Mouse (Mus musculus) right cerebral cortex, postnatal 25 days (tissue): ENCODE measurements around the gene Dcaf4.

Experiments used
- DNase-seq: peaks from one replicate; pipeline ENCODE4 v3.0.0; 2022

Gene Dcaf4

GRCm38 (mm10) chr12:83520311-83520890, at the start of gene Dcaf4:
Gene Dcaf4, plus strand, starts transcription at chr12:83520466.
- DNase-seq = peak; percentile 92

DNA sequence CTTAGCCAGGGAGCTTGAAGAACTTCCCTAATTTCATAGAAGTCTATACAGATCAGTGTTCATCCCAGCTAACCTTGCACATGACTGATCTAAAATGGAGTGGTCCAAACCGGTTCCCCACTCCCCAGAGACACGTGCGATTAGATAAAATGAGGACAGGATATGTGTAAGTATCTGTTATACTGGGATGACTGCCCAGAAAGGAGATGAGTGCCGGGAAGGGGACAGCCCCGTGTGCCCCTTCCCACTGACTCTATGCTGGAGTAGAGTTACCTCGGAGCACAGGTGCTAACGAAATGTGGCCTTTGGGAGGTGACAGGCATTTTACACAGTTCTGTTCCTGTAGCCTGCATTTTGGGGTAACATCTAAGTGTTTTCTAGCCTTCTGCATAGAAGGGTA, 48.5 kb upstream of the Dcaf4 start:
- no peak for DNase-seq

- DNase-seq = no peak
Observed at GRCm38 (mm10) chr12:83473987-83474600, 46.2 kb upstream of the Dcaf4 start.

DNA sequence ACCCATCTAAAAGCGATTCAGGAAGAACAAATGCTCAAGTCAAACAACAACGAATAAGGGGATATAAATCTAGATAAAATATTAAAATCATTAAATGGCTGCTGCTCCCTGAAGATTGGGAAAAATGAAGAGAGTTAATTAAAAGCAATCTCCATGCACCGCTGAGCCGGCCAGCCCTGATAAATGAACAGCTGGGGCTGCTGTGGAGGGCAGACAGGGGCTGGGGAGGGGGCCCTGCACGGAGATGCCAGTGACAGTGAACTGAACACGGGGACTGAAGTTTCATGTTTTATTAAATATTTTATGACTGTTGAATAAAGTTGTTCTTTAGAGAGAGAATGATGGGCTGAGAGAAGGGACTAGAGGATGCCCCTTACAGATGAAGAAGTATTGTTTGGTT, 44.8 kb upstream of the Dcaf4 start:
- DNase-seq = no peak

DNA sequence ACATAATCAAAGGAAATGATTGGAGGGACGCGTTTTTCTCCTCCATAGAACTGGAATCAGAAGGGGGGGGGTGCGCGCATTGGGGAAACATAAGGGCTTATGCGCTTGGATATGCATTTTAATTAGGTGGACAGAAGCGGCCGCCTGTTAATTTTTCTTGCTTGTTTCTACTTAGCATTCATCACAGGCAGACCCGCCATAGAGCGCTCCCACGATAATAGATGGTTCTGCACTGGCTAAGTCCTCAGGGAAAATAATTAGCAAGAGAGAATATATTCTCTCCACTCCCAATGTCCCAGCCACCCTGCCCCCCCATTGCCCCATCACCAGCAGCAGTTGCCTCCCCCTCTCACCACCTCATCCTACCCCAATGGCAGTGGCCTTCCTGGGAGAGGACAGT, 44.0 kb upstream of the Dcaf4 start:
- no peak for DNase-seq

GRCm38 (mm10) chr12:83479140-83479539, 41.1 kb upstream of the Dcaf4 start:
- no peak for DNase-seq

GRCm38 (mm10) chr12:83479818-83480401, 40.4 kb upstream of the Dcaf4 start:
- DNase-seq = no peak

DNA sequence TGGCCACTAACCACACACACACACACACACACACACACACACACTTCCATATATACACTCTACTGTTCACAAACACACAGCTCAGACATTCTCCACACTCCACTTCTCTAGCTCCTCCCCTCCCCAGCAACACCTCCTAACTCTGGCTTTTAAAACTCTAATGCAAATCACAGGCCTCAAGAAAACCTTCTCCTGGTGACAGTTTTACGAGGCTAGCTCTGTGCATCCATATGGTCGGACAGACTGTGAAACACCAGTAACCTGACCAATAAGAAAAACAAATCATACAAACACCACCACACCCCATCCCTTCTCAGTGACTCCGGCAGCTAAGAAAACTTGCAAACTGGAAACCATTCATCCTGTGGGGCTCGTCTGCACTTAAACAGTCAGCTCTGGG, 38.8 kb upstream of the Dcaf4 start:
- DNase-seq = no peak

DNA sequence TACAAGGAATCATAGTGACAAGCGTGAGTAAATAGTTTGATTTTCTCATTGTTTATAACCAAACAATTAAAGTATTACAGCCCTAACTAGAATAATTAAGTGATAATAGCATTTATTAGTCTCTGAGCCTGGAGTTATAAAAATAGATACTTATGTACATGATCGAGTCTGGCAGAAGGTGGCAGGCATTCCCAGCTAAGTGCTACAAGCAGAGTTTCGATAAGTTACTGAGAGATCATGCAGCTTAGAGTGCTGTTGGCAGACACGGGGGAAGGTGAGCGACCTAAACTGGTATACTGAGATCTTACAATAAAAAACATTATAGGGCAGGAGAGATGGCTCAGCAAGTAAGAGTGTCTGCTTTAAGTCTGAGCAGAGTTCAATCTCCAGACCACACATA, 36.6 kb upstream of the Dcaf4 start:
- DNase-seq = no peak

GRCm38 (mm10) chr12:83484855-83485745, 35.2 kb upstream of the Dcaf4 start:
- no peak for DNase-seq

DNA sequence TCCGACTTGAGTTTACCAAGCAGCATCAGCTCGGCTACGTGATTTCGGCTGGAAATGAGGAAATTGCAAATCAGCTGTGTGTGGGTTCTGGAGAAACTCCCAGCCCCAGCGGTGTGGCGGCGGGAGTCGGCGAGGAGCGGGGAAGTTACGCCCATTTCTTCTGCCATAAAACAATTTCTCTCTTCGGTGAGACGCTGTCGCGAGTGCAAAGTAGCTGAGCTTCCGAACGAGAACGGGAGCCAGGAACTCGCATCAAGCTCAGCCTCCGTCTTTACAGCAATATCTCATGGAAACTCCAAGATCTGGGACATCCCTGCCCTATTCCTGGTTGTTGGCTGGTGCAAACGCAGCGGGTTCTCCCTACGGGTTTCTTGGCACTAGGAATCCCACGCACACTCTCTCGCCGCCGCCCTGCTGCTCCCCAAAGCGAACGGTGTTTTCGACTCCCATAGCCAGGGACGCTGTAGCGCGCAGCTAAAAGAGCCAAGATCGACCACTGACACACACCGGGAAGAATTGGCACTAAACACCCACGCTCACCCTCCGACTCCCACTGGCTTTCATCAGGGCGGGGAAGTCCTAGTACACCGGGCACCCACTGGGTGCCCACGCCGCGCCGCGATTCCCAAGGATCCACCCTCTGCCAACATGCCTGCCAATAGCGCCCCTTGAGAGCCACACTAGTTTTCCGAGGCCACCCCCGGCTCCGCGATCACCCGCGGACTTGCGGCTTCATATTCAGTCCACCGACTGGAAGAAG, 34.2 kb upstream of the Dcaf4 start:
- DNase-seq = peak; percentile 73

DNA sequence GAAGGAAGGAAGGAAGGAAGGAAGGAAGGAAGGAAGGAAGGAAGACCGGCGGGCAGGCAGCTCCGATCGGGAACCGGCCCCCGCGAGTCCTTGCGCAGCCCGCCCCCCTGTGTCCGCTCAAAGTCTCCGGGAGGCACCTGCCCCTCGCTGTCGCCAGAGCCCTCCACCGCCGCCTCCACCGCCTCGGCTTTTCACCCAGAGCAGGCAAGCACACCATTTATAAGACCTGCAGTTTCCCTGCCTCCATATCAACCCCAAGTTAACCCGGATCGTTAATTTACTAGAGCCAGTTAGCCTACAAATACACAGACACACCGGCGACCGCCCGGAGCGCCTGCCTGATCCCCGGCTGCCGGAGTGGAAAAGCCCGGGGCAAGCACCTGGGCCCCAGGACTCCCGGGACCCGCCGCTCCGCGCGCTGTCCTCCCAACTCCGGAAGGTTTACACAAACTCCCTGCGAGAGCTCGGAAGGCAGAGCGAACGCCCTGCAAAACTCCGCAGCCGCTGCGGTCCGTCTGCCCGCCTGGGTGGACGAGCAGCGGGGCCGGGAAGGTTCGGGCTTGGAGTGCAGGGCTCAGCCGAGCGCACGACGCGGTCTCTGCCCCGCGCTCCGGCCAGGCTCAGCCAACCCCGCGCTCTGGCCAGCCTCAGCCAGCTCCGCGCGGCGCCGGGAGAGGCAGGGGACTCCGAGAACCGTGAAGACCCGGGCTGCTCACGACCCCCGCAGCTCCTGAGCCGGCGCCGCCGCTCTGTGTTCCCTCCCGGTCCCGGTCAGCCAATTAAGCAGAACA, 33.4 kb upstream of the Dcaf4 start:
- DNase-seq = peak; percentile 52

DNA sequence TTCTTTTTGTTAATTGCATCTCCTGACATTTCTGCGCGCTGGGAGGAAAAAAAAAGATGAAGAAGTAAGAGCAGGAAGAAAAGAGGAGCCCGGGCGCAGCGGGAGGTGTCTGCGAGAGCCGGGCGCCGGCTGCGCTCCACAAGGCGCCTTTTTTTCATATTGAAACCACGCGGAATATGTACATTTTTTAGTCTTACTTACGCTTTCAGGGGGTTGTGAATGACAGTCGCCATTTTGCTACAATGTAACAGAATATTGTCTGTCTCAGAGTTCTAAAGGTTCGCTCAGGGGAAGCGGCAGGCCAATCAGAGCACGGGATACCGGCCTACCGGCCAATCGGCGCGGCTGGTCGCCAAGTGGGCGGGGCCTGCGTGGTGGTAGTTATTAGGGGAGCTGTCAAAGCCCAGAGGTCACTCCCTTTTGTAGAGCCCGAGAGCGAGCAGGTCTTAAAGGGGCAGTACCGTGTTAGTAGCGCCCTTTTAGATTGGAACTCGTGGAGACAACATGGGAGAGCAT, 32.7 kb upstream of the Dcaf4 start, which contains the start of gene Dpf3:
Gene Dpf3, minus strand, starts transcription at position 241 of the 516 bp plus-strand sequence.
- peak; percentile 91 for DNase-seq

DNA sequence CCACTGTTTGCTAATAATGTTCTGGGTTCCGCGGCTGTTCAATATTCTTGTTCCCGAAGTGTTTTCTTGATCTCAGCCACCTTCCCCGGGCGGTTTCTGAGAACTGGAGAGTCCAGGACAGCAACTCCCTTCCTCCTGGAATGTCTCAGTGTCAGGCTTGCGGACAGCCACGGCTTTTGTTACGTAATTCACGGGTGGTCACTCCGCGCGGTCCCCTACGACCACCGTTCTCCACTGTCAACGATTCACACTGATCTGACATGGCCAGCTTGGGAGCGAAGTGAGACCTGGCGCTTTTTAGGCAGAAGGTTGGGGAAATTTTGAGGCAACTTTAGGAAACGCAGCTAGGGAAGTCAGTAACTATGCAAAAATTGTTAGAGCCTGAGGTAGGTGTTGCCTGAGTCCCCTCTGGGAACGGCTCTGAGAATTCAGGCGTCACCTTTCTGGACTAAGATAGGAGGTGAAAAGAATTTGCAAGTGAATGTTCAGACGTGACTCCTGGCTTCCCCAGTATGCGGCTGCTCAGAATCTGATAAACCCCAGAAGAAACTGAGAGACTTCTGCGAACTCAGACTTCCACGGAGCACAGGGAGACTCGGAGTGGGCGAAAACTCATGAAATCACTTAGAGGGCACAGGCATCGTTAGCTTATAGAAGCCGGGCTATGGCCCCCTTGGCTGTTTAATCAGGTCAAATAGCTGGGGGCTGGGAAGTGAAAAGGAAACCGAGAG, 31.9 kb upstream of the Dcaf4 start:
- peak; percentile 6 for DNase-seq

GRCm38 (mm10) chr12:83489748-83490147, 30.5 kb upstream of the Dcaf4 start:
- no peak for DNase-seq

DNA sequence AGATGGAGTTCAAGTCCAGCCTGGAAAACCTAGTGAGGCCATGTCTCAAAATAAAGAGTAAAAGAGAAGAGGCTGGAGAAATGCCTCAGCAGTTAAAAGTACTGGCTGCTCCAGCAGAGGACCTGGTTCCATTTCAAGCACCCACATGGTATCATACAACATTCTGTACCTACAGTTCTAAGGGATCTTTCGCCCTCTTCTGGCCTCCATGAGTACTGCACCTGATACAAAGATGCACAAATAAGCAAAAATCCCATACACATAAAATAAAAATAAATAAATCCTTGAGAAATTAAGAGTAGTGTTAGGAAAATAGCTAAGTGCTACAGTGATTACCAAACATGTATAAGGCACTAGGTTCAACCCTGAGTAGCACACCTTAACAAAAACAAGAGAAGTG, 28.7 kb upstream of the Dcaf4 start:
- no peak for DNase-seq

DNA sequence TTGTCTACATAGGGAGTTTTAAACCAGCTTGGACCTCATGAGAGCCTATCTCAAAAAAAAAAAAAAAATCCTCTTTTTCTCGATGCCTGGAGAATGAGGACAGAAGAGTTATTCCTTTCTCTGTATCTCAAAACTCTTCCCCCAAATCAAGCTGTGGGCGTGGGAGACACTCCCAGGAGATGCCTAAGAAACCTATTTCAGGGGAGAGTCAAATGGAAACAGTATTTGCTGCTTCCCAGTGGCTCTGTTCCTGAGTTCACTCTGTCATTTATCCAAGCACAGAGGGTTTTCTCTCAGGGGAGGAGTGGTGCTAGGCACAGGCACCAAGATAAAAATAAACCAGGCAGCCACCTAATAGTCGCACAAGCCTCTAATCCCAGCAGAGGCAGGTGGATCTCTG, 27.5 kb upstream of the Dcaf4 start:
- no peak for DNase-seq

GRCm38 (mm10) chr12:83494196-83494595, 26.1 kb upstream of the Dcaf4 start:
- no peak for DNase-seq

- DNase-seq = no peak
Observed at GRCm38 (mm10) chr12:83495248-83495960, 24.9 kb upstream of the Dcaf4 start.

- no peak for DNase-seq
Observed at GRCm38 (mm10) chr12:83495961-83496282, 24.3 kb upstream of the Dcaf4 start.
